Mouse (Mus musculus) small intestine, adult 2 months (tissue): ENCODE results near the gene Adcy1.

Source experiments
- CTCF ChIP-seq: fragments of 200-500 bp; IDR thresholded peaks from 2 replicates; pipeline ENCODE4 v1.5.1; 2012; ENCODE audit warnings: low read depth, mild to moderate bottlenecking, control low read depth, inconsistent platforms, low read length, moderate library complexity, mixed read lengths; ENCODE audit not compliant: insufficient replicate concordance, insufficient read length; ENCODE audit errors: extremely low read depth
- POLR2A ChIP-seq: fragments of 200-500 bp; IDR thresholded peaks from 2 replicates; pipeline ENCODE4 v1.6.1; 2012; ENCODE audit warnings: low read depth, mild to moderate bottlenecking, control low read depth, inconsistent platforms, low read length, moderate library complexity

DNA sequence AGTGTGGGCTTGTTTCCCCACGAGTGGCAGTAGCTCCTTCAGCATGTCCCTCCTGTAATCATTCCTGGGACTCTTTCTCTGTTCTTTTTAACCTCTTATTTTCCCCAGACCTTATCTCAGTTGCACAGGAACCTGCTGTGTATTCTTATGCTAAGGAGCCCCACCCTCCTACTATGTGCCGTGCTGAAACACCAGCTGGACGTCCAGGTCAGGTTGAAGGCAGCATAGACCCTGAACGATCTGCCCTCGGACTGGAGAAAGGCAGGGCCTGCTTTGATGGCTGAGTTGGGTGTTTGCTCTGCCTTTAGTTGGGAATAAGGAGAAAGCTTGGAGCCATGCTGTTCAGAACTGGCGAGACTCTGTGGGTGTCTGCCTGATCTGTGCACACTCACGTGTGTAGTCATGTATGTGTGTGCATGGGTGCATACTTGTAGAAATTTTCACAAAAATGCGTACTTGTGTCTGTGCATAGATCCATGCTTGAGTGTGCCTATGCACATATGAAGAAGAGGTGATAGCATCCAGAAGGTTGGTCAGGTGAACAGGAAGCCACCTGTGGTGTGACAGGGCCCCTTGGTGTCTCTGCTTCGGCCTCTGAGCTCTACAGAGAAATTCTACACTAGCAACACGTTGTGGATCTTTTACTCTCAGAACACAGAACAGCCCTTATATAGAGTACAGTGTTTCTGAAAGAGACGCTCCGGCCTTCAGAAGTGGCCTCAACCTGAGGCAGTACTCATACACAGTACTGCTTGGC lies 5.4 kb downstream of the Adcy1 start:
- TF ChIP-seq CTCF: no peak
- no peak for TF ChIP-seq POLR2A
